ENCODE assay signal across 8 mouse cellular contexts in the genomic region with DNA sequence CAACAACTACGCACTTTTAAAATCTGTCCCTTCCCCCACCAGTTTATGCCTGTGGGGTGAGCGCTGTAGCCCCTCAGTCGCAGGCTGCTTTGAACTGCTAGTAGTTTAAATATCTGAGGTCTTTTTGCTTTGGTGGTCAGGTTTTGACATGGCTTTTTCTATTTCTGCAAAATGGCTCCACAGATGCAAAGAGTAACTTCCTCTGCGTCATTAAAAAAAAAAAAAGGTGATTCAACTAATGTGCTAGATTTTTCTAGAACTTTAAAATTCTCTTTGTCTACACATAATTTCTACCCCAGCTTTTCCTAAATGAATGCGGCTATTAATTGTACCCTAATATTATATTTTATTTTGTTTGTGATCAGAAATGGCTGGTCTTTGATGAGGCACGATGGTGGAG. TPM values are rescaled to one million over a fixed set of nuclear protein-coding genes. Genes with fewer than 3 reads are reported as not detected.
DNase-seq lines count a peak whose midpoint lies in the region; ATAC-seq and TF ChIP-seq lines count a peak whose summit lies in the region.

No protein-coding gene starts in this region.

- no peak for TF ChIP-seq EP300 in liver, embryonic 14.5 days (IDR thresholded peaks at IDR 0.05; ENCODE audit: low read depth)

- H3K27ac ChIP-seq in gastrocnemius, adult 2 months = peak overlapping the region; percentile 96
- H3K27ac ChIP-seq in thymus, adult 2 months (ENCODE audit: control insufficient read depth, insufficient read depth, low read length) = peak overlapping the region; percentile 74; the same call in 1 of the 2 replicates
- no peak overlapping the region for H3K27ac ChIP-seq in liver, embryonic 14.5 days

- no peaks in the 10 kb centered on the region for H3K9me3 ChIP-seq in liver, embryonic 14.5 days (ENCODE audit: control insufficient read depth, low read length)

- H3K27me3 ChIP-seq in thymus, adult 2 months (ENCODE audit: control insufficient read depth, insufficient read depth, low read length) = no peaks in the 10 kb centered on the region
- H3K27me3 ChIP-seq in liver, embryonic 14.5 days (ENCODE audit: control insufficient read depth, insufficient read depth, low read length) = no peaks in the 10 kb centered on the region; the same call in 1 of the 2 replicates

- H3K9ac ChIP-seq in liver, embryonic 14.5 days (replicated peaks) = no peak overlapping the region

- WGBS in thymus, adult 2 months = 27% methylated on average over 6 of the region's 6 CpGs
- 19% methylated on average over 6 of the region's 6 CpGs for WGBS in liver, embryonic 14.5 days (ENCODE audit: insufficient replicate concordance)

- intact Hi-C loops in gastrocnemius, adult 2 months (cut with DNase I) = loop anchor here (5.0 kb wide), 1 partner anchor 111 kb away; a partner anchor contains a TSS

- no peak for TF ChIP-seq POLR2A in thymus, adult 2 months (IDR thresholded peaks at IDR 0.05; ENCODE audit: control insufficient read depth, extremely low read depth, insufficient read depth, low read length, poor library complexity)

- H3K36me3 ChIP-seq in thymus, adult 2 months (ENCODE audit: control insufficient read depth, insufficient read depth, low read length) = no peaks in the 10 kb centered on the region
- H3K36me3 ChIP-seq in liver, embryonic 14.5 days (replicated peaks; ENCODE audit: control insufficient read depth, insufficient read depth, low read depth) = no peaks in the 10 kb centered on the region

- TF ChIP-seq CTCF in gastrocnemius, adult 2 months (IDR thresholded peaks at IDR 0.05) = no peak
- no peak for TF ChIP-seq CTCF in thymus, adult 2 months (IDR thresholded peaks at IDR 0.05; ENCODE audit: borderline replicate concordance, control insufficient read depth, extremely low read depth, insufficient read depth, low read length, poor library complexity)
- TF ChIP-seq CTCF in liver, embryonic 14.5 days (IDR thresholded peaks at IDR 0.05; ENCODE audit: low read depth) = no peak

- H3K4me1 ChIP-seq in thymus, adult 2 months (replicated peaks; ENCODE audit: control insufficient read depth, insufficient read depth, low read length) = peaks cover 7% of the 10 kb centered on the region; the same call in 1 of the 2 replicates
- H3K4me1 ChIP-seq in liver, embryonic 14.5 days (replicated peaks; ENCODE audit: control insufficient read depth in 2 of 2, insufficient read depth in 2 of 2, low read length in 1 of 2) = peaks cover 0 to 3% of the 10 kb centered on the region in 2 experiments; a peak in 1 of 4 replicates

- ATAC-seq in liver, embryonic 14.5 days (ENCODE audit: insufficient read depth) = no peak

- DNase-seq in gastrocnemius, adult 2 months = no peak
- no peak for DNase-seq in gastrocnemius, postnatal 4 days (ENCODE audit: low spot score in 2 of 2)
- no peak for DNase-seq in thymus, adult 2 months
- no peak for DNase-seq in thymus, postnatal 14 days
- no peak for DNase-seq in liver, embryonic 14.5 days (ENCODE audit: low read depth in 3 of 3, low spot score in 3 of 3)
- no peak for DNase-seq in embryo, embryonic 11 days
- DNase-seq in ovary, postnatal 14 days (ENCODE audit: low spot score) = no peak
- no peak for DNase-seq in urinary bladder, postnatal 25 days (ENCODE audit: low spot score)

- H3K4me3 ChIP-seq in gastrocnemius, adult 2 months = peak overlapping the region; percentile 85
- H3K4me3 ChIP-seq in thymus, adult 2 months (ENCODE audit: control insufficient read depth, insufficient read depth, low read length) = peak overlapping the region; percentile 57
- H3K4me3 ChIP-seq in liver, embryonic 14.5 days (ENCODE audit: insufficient read depth in 1 of 2, low read depth in 2 of 2, low read length in 2 of 2) = peak overlapping the region; percentile 49 to 62

- peak overlapping the region; percentile 77 for H3K4me2 ChIP-seq in liver, embryonic 14.5 days (ENCODE audit: low read depth)

RNA-seq across cellular contexts. Expression of a gene that starts 0.7 kb away (rescaled TPM):
- 10 to 100 TPM; 10.7 to 14.8 TPM for total RNA-seq in gastrocnemius, adult 2 months (2021)
- 10 to 100 TPM; 17.2 to 19.9 TPM for total RNA-seq in gastrocnemius, postnatal 4 days (2021)
- polyA plus RNA-seq in thymus, adult 2 months (2012; rRNA removed) = 27.1 and 34.6 TPM in 2 replicates
- polyA plus RNA-seq in liver, embryonic 14.5 days (2012; rRNA removed) = 6.4 and 10.6 TPM in 2 replicates
- polyA plus RNA-seq in liver, embryonic 14.5 days (2014; fragmentation: Nextera tagmentation; extraction: Ambion mirVana) = 3.1 and 4.1 TPM in 2 replicates

RNA-seq across cellular contexts. Expression of a gene that starts 15.6 kb away (rescaled TPM):
- total RNA-seq in gastrocnemius, adult 2 months (2021) = 1 to 10 TPM; 1.3 to 1.6 TPM
- total RNA-seq in gastrocnemius, postnatal 4 days (2021) = 1 to 10 TPM; 4.5 to 5.0 TPM
- polyA plus RNA-seq in thymus, adult 2 months (2012; rRNA removed) = 9.8 and 10.3 TPM in 2 replicates
- 2.1 and 3.1 TPM in 2 replicates for polyA plus RNA-seq in liver, embryonic 14.5 days (2012; rRNA removed)
- 2.0 and 2.6 TPM in 2 replicates for polyA plus RNA-seq in liver, embryonic 14.5 days (2014; fragmentation: Nextera tagmentation; extraction: Ambion mirVana)

RNA-seq across cellular contexts. Expression of a gene that starts 25.6 kb away (rescaled TPM):
- under 1 TPM in 1 of 2 experiments, not detected in 1; 0.39 TPM for total RNA-seq in gastrocnemius, adult 2 months (2021)
- total RNA-seq in gastrocnemius, postnatal 4 days (2021) = 1 to 10 TPM; 4.8 to 5.2 TPM
- polyA plus RNA-seq in thymus, adult 2 months (2012; rRNA removed) = 0.31 and 1.1 TPM in 2 replicates
- polyA plus RNA-seq in liver, embryonic 14.5 days (2012; rRNA removed) = 0.15 and 0.20 TPM in 2 replicates
- 0.10 and 0.25 TPM in 2 replicates for polyA plus RNA-seq in liver, embryonic 14.5 days (2014; fragmentation: Nextera tagmentation; extraction: Ambion mirVana)

Comparison
In these comparisons a context has a peak if more than half of its experiments do, and no peak if none do; other contexts are left out.
1. RNA of a gene that starts 25.6 kb away (total RNA-seq): 4.8 to 5.2 TPM in gastrocnemius, postnatal 4 days; 0.39 TPM in gastrocnemius, adult 2 months; every median in the first group is over 4 times any median in the second.
2. Peak in every context shown above with its lines, with median percentiles within 50 percentile points of each other: H3K4me3 ChIP-seq.